Mouse (Mus musculus): ENCODE measurements around the gene Dcpp1. TPM values are rescaled to one million over a fixed set of nuclear protein-coding genes. Genes with fewer than 3 reads are reported as not detected.

The Dcpp1 gene
- polyA plus RNA-seq, 1 experiment, result not detected

- TF ChIP-seq CTCF (IDR thresholded peaks at IDR 0.05; ENCODE audit: borderline replicate concordance, insufficient read depth, low read depth, low read length), result peak; percentile 71
- no peak for TF ChIP-seq POLR2A (IDR thresholded peaks at IDR 0.05; ENCODE audit: borderline replicate concordance, insufficient read depth, low read length)
- WGBS, result 62% methylated on average over 18 of the region's 19 CpGs
- no peaks in the 10 kb centered on the region for H3K27me3 ChIP-seq (ENCODE audit: control insufficient read depth, insufficient read depth, low read length)
- no peak overlapping the region for H3K27ac ChIP-seq (ENCODE audit: insufficient read depth, low read length)
- H3K4me3 ChIP-seq (replicated peaks; ENCODE audit: insufficient read depth, low read depth, low read length), result no peak overlapping the region
- no peaks in the 10 kb centered on the region for H3K4me1 ChIP-seq (ENCODE audit: control insufficient read depth, insufficient read depth, low read length)
- DNase-seq, result peak in 1 of 2 experiments; percentile 63
These were observed 29.6 kb upstream of the Dcpp1 start for GRCm38 (mm10) chr17:23850853-23851749.

DNA sequence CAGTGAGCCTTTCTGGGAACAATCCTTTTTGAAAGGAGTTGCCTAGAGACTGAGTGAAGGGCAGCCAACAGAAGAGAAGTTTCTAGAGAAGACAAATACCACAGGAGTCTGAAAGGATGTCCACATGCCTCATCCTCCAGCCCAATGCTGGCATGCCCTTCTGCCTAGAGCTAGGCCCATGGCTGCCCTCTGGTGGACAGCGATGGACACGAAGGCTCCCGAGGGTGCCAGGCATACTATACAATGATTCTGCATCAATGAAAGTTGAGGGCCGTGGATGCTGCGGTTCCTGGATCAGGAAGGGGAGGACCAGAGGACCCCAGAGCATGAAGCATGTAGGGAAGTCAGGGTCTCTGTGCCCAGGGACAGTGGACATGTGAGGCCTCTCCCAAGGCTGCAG, 27.4 kb upstream of the Dcpp1 start:
- Histone ChIP-seq H3K4me3 (replicated peaks; ENCODE audit: insufficient read depth, low read depth, low read length) (no peak overlapping the region), H3K27me3 (ENCODE audit: control insufficient read depth, insufficient read depth, low read length) (no peaks in the 10 kb centered on the region), H3K27ac (ENCODE audit: insufficient read depth, low read length) (no peak overlapping the region), H3K4me1 (ENCODE audit: control insufficient read depth, insufficient read depth, low read length) (no peaks in the 10 kb centered on the region)
- no peak for DNase-seq
- TF ChIP-seq POLR2A (IDR thresholded peaks at IDR 0.05; ENCODE audit: borderline replicate concordance, insufficient read depth, low read length), result no peak
- peak; percentile 35; the same call in 1 of the 2 replicates for TF ChIP-seq CTCF (IDR thresholded peaks at IDR 0.05; ENCODE audit: borderline replicate concordance, insufficient read depth, low read depth, low read length)
- WGBS, result 23% methylated on average over 5 of the region's 5 CpGs

DNA sequence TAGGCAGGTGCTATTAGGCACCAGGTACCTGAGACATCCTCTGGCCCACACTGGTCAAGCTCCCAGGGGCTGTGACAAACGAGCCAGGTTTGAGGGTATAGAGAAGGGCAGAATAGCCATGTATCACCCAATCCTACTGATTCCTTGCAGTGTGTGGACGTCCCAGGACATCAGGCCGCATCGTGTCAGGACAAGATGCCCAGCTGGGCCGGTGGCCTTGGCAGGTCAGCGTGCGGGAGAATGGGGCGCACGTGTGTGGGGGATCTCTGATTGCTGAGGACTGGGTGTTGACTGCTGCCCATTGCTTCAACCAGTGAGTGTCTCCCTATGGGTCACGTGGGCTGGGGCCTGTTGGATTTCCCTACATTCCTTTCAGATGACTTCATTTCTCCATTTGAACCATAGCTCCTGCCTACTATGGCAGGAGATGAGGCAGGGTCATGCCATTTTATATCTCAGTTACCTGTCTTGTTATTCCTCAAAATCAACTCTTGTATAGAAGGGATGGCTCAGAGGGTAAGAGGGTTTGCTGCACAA, 26.4 kb upstream of the Dcpp1 start:
- no peaks in the 10 kb centered on the region for H3K4me1 ChIP-seq (ENCODE audit: control insufficient read depth, insufficient read depth, low read length)
- WGBS, result 86% methylated on average over 10 of the region's 10 CpGs
- no peak overlapping the region for H3K27ac ChIP-seq (ENCODE audit: insufficient read depth, low read length)
- TF ChIP-seq CTCF (IDR thresholded peaks at IDR 0.05; ENCODE audit: borderline replicate concordance, insufficient read depth, low read depth, low read length) (no peak), POLR2A (IDR thresholded peaks at IDR 0.05; ENCODE audit: borderline replicate concordance, insufficient read depth, low read length) (no peak)
- no peaks in the 10 kb centered on the region for H3K27me3 ChIP-seq (ENCODE audit: control insufficient read depth, insufficient read depth, low read length)
- H3K4me3 ChIP-seq (replicated peaks; ENCODE audit: insufficient read depth, low read depth, low read length), result no peak overlapping the region
- DNase-seq, result no peak

DNA sequence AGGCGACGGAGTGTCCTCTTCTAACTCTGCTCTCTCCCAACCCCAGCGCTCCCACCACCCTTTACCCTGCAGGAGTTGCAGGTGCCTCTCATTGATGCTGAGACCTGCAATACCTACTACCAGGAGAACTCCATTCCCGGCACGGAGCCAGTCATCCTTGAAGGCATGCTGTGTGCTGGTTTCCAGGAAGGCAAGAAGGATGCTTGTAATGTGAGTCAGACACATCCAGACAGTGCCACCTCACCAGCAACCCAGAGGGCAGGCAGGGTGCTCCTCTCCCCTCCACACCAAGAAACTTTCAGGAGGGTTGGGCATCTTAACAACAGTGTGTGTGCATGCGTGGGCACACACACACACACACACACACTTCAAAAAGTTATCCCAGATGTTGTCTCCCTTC, 23.5 kb upstream of the Dcpp1 start:
- Histone ChIP-seq H3K27ac (ENCODE audit: insufficient read depth, low read length) (no peak overlapping the region), H3K4me3 (replicated peaks; ENCODE audit: insufficient read depth, low read depth, low read length) (no peak overlapping the region), H3K4me1 (ENCODE audit: control insufficient read depth, insufficient read depth, low read length) (no peaks in the 10 kb centered on the region), H3K27me3 (ENCODE audit: control insufficient read depth, insufficient read depth, low read length) (no peaks in the 10 kb centered on the region)
- WGBS, result 79% methylated on average over 6 of the region's 6 CpGs
- DNase-seq, result no peak
- TF ChIP-seq CTCF (IDR thresholded peaks at IDR 0.05; ENCODE audit: borderline replicate concordance, insufficient read depth, low read depth, low read length), result no peak
- no peak for TF ChIP-seq POLR2A (IDR thresholded peaks at IDR 0.05; ENCODE audit: borderline replicate concordance, insufficient read depth, low read length)

- no peaks in the 10 kb centered on the region for H3K4me1 ChIP-seq (ENCODE audit: control insufficient read depth, insufficient read depth, low read length)
- TF ChIP-seq POLR2A (IDR thresholded peaks at IDR 0.05; ENCODE audit: borderline replicate concordance, insufficient read depth, low read length) (no peak), CTCF (IDR thresholded peaks at IDR 0.05; ENCODE audit: borderline replicate concordance, insufficient read depth, low read depth, low read length) (no peak)
- no peak overlapping the region for H3K27ac ChIP-seq (ENCODE audit: insufficient read depth, low read length)
- DNase-seq, result no peak
- 92% methylated on average over 2 of the region's 2 CpGs for WGBS
- no peak overlapping the region for H3K4me3 ChIP-seq (replicated peaks; ENCODE audit: insufficient read depth, low read depth, low read length)
- no peaks in the 10 kb centered on the region for H3K27me3 ChIP-seq (ENCODE audit: control insufficient read depth, insufficient read depth, low read length)
These were observed 22.8 kb upstream of the Dcpp1 start for GRCm38 (mm10) chr17:23857913-23858312.

DNA sequence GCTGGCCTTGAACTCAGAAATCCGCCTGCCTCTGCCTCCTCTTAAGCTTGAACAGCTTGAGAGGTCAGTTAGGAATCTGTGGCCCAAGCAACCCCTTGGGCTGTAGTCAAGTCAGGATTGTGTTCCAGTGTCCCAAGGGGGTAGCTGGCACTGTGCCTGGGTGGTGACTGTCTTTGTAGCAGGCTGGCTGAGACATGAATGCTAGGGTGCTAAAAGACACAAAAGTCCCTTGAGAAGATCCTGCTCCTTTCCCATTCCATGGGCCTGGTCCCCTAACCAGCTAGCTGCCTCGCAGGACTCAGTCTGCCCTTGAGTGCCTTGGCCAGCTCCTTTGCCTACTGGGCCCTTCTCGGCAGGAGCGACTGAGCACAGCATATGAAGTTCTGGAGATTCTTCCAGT, 17.8 kb upstream of the Dcpp1 start:
- no peaks in the 10 kb centered on the region for H3K4me1 ChIP-seq (ENCODE audit: control insufficient read depth, insufficient read depth, low read length)
- DNase-seq, result no peak
- no peak overlapping the region for H3K27ac ChIP-seq (ENCODE audit: insufficient read depth, low read length)
- TF ChIP-seq CTCF (IDR thresholded peaks at IDR 0.05; ENCODE audit: borderline replicate concordance, insufficient read depth, low read depth, low read length) (no peak), POLR2A (IDR thresholded peaks at IDR 0.05; ENCODE audit: borderline replicate concordance, insufficient read depth, low read length) (no peak)
- no peaks in the 10 kb centered on the region for H3K27me3 ChIP-seq (ENCODE audit: control insufficient read depth, insufficient read depth, low read length)
- no peak overlapping the region for H3K4me3 ChIP-seq (replicated peaks; ENCODE audit: insufficient read depth, low read depth, low read length)
- WGBS, result 76% methylated on average over 4 of the region's 4 CpGs

DNA sequence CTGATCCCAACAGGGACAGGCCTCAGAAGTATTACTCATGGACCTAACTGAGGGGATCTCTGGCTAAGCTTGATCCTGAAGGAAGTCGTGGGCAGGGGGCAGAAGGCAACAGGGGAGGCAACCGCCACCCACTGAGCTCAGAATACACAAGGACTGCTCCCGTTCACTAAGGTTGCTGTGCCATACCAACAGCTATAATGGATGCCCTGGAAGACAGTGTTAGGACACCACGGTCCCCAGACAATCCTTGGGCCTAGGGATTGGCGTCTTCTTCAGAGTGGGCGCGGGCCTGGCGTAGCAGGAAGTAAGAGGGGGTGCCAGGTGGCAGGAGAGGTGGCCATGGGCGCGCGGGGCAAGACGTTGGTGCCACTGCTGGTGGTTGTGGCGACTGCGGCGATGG, 12.9 kb upstream of the Dcpp1 start, which contains the start of gene Prss21:
TSS of gene Prss21 (plus strand) at position 301 of the 400 bp plus-strand sequence.
- TF ChIP-seq CTCF (IDR thresholded peaks at IDR 0.05; ENCODE audit: borderline replicate concordance, insufficient read depth, low read depth, low read length) (no peak), POLR2A (IDR thresholded peaks at IDR 0.05; ENCODE audit: borderline replicate concordance, insufficient read depth, low read length) (no peak)
- WGBS, result 83% methylated on average over 15 of the region's 15 CpGs

GRCm38 (mm10) chr17:23868513-23868912, 12.2 kb upstream of the Dcpp1 start:
- no peak for DNase-seq
- TF ChIP-seq CTCF (IDR thresholded peaks at IDR 0.05; ENCODE audit: borderline replicate concordance, insufficient read depth, low read depth, low read length) (no peak), POLR2A (IDR thresholded peaks at IDR 0.05; ENCODE audit: borderline replicate concordance, insufficient read depth, low read length) (no peak)
- WGBS, result 90% methylated on average over 11 of the region's 11 CpGs
- no peak overlapping the region for H3K4me3 ChIP-seq (replicated peaks; ENCODE audit: insufficient read depth, low read depth, low read length)
- no peaks in the 10 kb centered on the region for H3K27me3 ChIP-seq (ENCODE audit: control insufficient read depth, insufficient read depth, low read length)
- no peaks in the 10 kb centered on the region for H3K4me1 ChIP-seq (ENCODE audit: control insufficient read depth, insufficient read depth, low read length)
- no peak overlapping the region for H3K27ac ChIP-seq (ENCODE audit: insufficient read depth, low read length)

More for the DNA sequence above, 12.9 kb upstream of the Dcpp1 start, which contains the start of gene Prss21:
- Histone ChIP-seq H3K4me3 (replicated peaks; ENCODE audit: insufficient read depth, low read depth, low read length) (no peak within 1 kb of the TSS), H3K27ac (ENCODE audit: insufficient read depth, low read length) (no peak within 1 kb of the TSS), H3K4me1 (ENCODE audit: control insufficient read depth, insufficient read depth, low read length) (no peaks in the 10 kb centered on the region), H3K27me3 (ENCODE audit: control insufficient read depth, insufficient read depth, low read length) (no peaks in the 10 kb centered on the region)
- DNase-seq, result no peak

All from cerebellum, adult 2 months (tissue).